Mouse (Mus musculus): ENCODE data around the gene Fam228a.
"Not testable (repeated sequence)": the region's sequence is repeated elsewhere in the genome, so short reads cannot be mapped to it uniquely, and the experiment has no call there.

Fam228a gene

GRCm38 (mm10) chr12:4738031-4738576 lies at the start of gene Fam228a:
Gene Fam228a, minus strand, starts transcription at chr12:4738430.
- DNase-seq (ENCODE audit: low spot score): no peak

- DNase-seq (ENCODE audit: low spot score): no peak
These were observed 46.2 kb upstream of the Fam228a start for GRCm38 (mm10) chr12:4784466-4784865.

GRCm38 (mm10) chr12:4783598-4783997 lies 45.4 kb upstream of the Fam228a start:
- no peak for DNase-seq (ENCODE audit: low spot score)

- DNase-seq (ENCODE audit: low spot score): not testable (repeated sequence)
These were observed 43.6 kb upstream of the Fam228a start for GRCm38 (mm10) chr12:4781725-4782404.

- no peak for DNase-seq (ENCODE audit: low spot score)
These were observed 43.0 kb upstream of the Fam228a start for GRCm38 (mm10) chr12:4781270-4781669.

- DNase-seq (ENCODE audit: low spot score): no peak
These were observed 42.0 kb upstream of the Fam228a start for GRCm38 (mm10) chr12:4780245-4780644.

- DNase-seq (ENCODE audit: low spot score): no peak
These were observed 39.5 kb upstream of the Fam228a start for GRCm38 (mm10) chr12:4777734-4778133.

GRCm38 (mm10) chr12:4775588-4775949 lies 37.3 kb upstream of the Fam228a start:
- DNase-seq (ENCODE audit: low spot score): no peak

GRCm38 (mm10) chr12:4774895-4775587 lies 36.8 kb upstream of the Fam228a start:
- DNase-seq (ENCODE audit: low spot score): no peak

- DNase-seq (ENCODE audit: low spot score): no peak
These were observed 31.1 kb upstream of the Fam228a start for GRCm38 (mm10) chr12:4769333-4769723.

- DNase-seq (ENCODE audit: low spot score): peak; percentile 97
These were observed 30.5 kb upstream of the Fam228a start, which contains the start of the genes Pfn4 and Fam228b for GRCm38 (mm10) chr12:4768492-4769332. Gene Pfn4, plus strand, starts transcription at chr12:4769022. Gene Fam228b, minus strand, starts transcription at chr12:4769267.

GRCm38 (mm10) chr12:4757060-4757459 lies 18.8 kb upstream of the Fam228a start:
- DNase-seq (ENCODE audit: low spot score): no peak

GRCm38 (mm10) chr12:4754451-4754850 lies 16.2 kb upstream of the Fam228a start:
- not testable (repeated sequence) for DNase-seq (ENCODE audit: low spot score)

- DNase-seq (ENCODE audit: low spot score): no peak
These were observed 6.3 kb upstream of the Fam228a start for GRCm38 (mm10) chr12:4744486-4744885.

GRCm38 (mm10) chr12:4742183-4742582 lies 4.0 kb upstream of the Fam228a start:
- DNase-seq (ENCODE audit: low spot score): no peak

- DNase-seq (ENCODE audit: low spot score): no peak
These were observed 2.6 kb upstream of the Fam228a start for GRCm38 (mm10) chr12:4740823-4741222.

GRCm38 (mm10) chr12:4732332-4732731 lies 5.9 kb downstream of the Fam228a start:
- no peak for DNase-seq (ENCODE audit: low spot score)

GRCm38 (mm10) chr12:4731629-4732028 lies 6.6 kb downstream of the Fam228a start:
- DNase-seq (ENCODE audit: low spot score): no peak

- DNase-seq (ENCODE audit: low spot score): no peak
These were observed 9.1 kb downstream of the Fam228a start for GRCm38 (mm10) chr12:4729165-4729564.

- no peak for DNase-seq (ENCODE audit: low spot score)
These were observed 18.2 kb downstream of the Fam228a start for GRCm38 (mm10) chr12:4719762-4720754.

Data from testis, postnatal 10 days (tissue).